Mouse (Mus musculus): ENCODE data around the gene Vps8. TPM values are rescaled to one million over a fixed set of nuclear protein-coding genes. Genes with fewer than 3 reads are reported as not detected.

Vps8 gene
- polyA plus RNA-seq, 1 experiment from 2014 or later = 25.6 TPM

GRCm38 (mm10) chr16:21492894-21493293 lies 70.0 kb downstream of the Vps8 start:
- H3K4me3 ChIP-seq (ENCODE audit: low read length) = no peak overlapping the region
- 0 out of 2 replicates have a peak, but pooled peaks cover 7% of the 10 kb centered on the region for H3K4me1 ChIP-seq (ENCODE audit: insufficient read depth, low read length)
- H3K9ac ChIP-seq (replicated peaks; ENCODE audit: low read length) = no peak overlapping the region
- peak; percentile 82 for ATAC-seq (ENCODE audit: low FRiP score, low TSS enrichment)
- H3K4me2 ChIP-seq (replicated peaks; ENCODE audit: low read depth, low read length) = no peak overlapping the region
- no peaks in the 10 kb centered on the region for H3K9me3 ChIP-seq (ENCODE audit: low read length)
- H3K27ac ChIP-seq (ENCODE audit: low read length) = no peak overlapping the region
- 22% methylated on average over 2 of the region's 2 CpGs for WGBS
- no peaks in the 10 kb centered on the region for H3K27me3 ChIP-seq (ENCODE audit: insufficient read depth, low read length)
- H3K36me3 ChIP-seq (ENCODE audit: insufficient read depth, low read length) = no peaks in the 10 kb centered on the region; the same call in 1 of the 2 replicates

- no peak overlapping the region for H3K9ac ChIP-seq (replicated peaks; ENCODE audit: low read length)
- no peak for ATAC-seq (ENCODE audit: low FRiP score, low TSS enrichment)
- no peaks in the 10 kb centered on the region; the same call in 1 of the 2 replicates for H3K36me3 ChIP-seq (ENCODE audit: insufficient read depth, low read length)
- no peak overlapping the region for H3K4me2 ChIP-seq (replicated peaks; ENCODE audit: low read depth, low read length)
- H3K4me3 ChIP-seq (ENCODE audit: low read length) = no peak overlapping the region
- no peaks in the 10 kb centered on the region for H3K27me3 ChIP-seq (ENCODE audit: insufficient read depth, low read length)
- H3K27ac ChIP-seq (ENCODE audit: low read length) = no peak overlapping the region
- H3K9me3 ChIP-seq (ENCODE audit: low read length) = no peaks in the 10 kb centered on the region
- 90% methylated on average over 6 of the region's 6 CpGs for WGBS
- H3K4me1 ChIP-seq (ENCODE audit: insufficient read depth, low read length) = peaks cover 15% of the 10 kb centered on the region; the same call in 1 of the 2 replicates
Measured at GRCm38 (mm10) chr16:21494681-21495080, 71.8 kb downstream of the Vps8 start.

- Histone ChIP-seq H3K4me3 (ENCODE audit: low read length) (no peak overlapping the region), H3K27ac (ENCODE audit: low read length) (no peak overlapping the region), H3K4me1 (ENCODE audit: insufficient read depth, low read length) (peaks cover 15% of the 10 kb centered on the region; the same call in 1 of the 2 replicates), H3K4me2 (replicated peaks; ENCODE audit: low read depth, low read length) (no peak overlapping the region), H3K27me3 (ENCODE audit: insufficient read depth, low read length) (no peaks in the 10 kb centered on the region), H3K36me3 (ENCODE audit: insufficient read depth, low read length) (no peaks in the 10 kb centered on the region; the same call in 1 of the 2 replicates), H3K9me3 (ENCODE audit: low read length) (no peaks in the 10 kb centered on the region), H3K9ac (replicated peaks; ENCODE audit: low read length) (no peak overlapping the region)
- WGBS = 89% methylated on average over 9 of the region's 9 CpGs
- ATAC-seq (ENCODE audit: low FRiP score, low TSS enrichment) = no peak
Measured at GRCm38 (mm10) chr16:21496799-21497198, 73.9 kb downstream of the Vps8 start.

GRCm38 (mm10) chr16:21497627-21498026 lies 74.7 kb downstream of the Vps8 start:
- Histone ChIP-seq H3K27ac (ENCODE audit: low read length) (no peak overlapping the region), H3K9ac (replicated peaks; ENCODE audit: low read length) (no peak overlapping the region), H3K9me3 (ENCODE audit: low read length) (no peaks in the 10 kb centered on the region), H3K4me2 (replicated peaks; ENCODE audit: low read depth, low read length) (no peak overlapping the region), H3K4me1 (ENCODE audit: insufficient read depth, low read length) (peaks cover 12% of the 10 kb centered on the region; the same call in 1 of the 2 replicates), H3K27me3 (ENCODE audit: insufficient read depth, low read length) (no peaks in the 10 kb centered on the region), H3K36me3 (ENCODE audit: insufficient read depth, low read length) (no peaks in the 10 kb centered on the region; the same call in 1 of the 2 replicates), H3K4me3 (ENCODE audit: low read length) (no peak overlapping the region)
- no peak for ATAC-seq (ENCODE audit: low FRiP score, low TSS enrichment)
- WGBS = 83% methylated on average over 3 of the region's 3 CpGs

- ATAC-seq (ENCODE audit: low FRiP score, low TSS enrichment) = no peak
- Histone ChIP-seq H3K27ac (ENCODE audit: low read length) (no peak overlapping the region), H3K4me3 (ENCODE audit: low read length) (no peak overlapping the region), H3K4me1 (ENCODE audit: insufficient read depth, low read length) (peaks cover 9% of the 10 kb centered on the region; the same call in 1 of the 2 replicates), H3K4me2 (replicated peaks; ENCODE audit: low read depth, low read length) (no peak overlapping the region), H3K9me3 (ENCODE audit: low read length) (no peaks in the 10 kb centered on the region), H3K27me3 (ENCODE audit: insufficient read depth, low read length) (no peaks in the 10 kb centered on the region), H3K36me3 (ENCODE audit: insufficient read depth, low read length) (no peaks in the 10 kb centered on the region; the same call in 1 of the 2 replicates), H3K9ac (replicated peaks; ENCODE audit: low read length) (0 out of 2 replicates have a peak overlapping the region, but pooled peaks have one; percentile 8)
- 89% methylated on average over 4 of the region's 4 CpGs for WGBS
Measured at GRCm38 (mm10) chr16:21498984-21499383, 76.1 kb downstream of the Vps8 start.

- Histone ChIP-seq H3K4me2 (replicated peaks; ENCODE audit: low read depth, low read length) (no peak overlapping the region), H3K9me3 (ENCODE audit: low read length) (no peaks in the 10 kb centered on the region), H3K4me1 (ENCODE audit: insufficient read depth, low read length) (peaks cover 9% of the 10 kb centered on the region; the same call in 1 of the 2 replicates), H3K36me3 (ENCODE audit: insufficient read depth, low read length) (no peaks in the 10 kb centered on the region; the same call in 1 of the 2 replicates), H3K27me3 (ENCODE audit: insufficient read depth, low read length) (no peaks in the 10 kb centered on the region), H3K27ac (ENCODE audit: low read length) (no peak overlapping the region), H3K4me3 (ENCODE audit: low read length) (no peak overlapping the region), H3K9ac (replicated peaks; ENCODE audit: low read length) (no peak overlapping the region)
- ATAC-seq (ENCODE audit: low FRiP score, low TSS enrichment) = no peak
- WGBS = 45% methylated on average over 7 of the region's 7 CpGs
Measured at GRCm38 (mm10) chr16:21499656-21500055, 76.7 kb downstream of the Vps8 start.

GRCm38 (mm10) chr16:21518833-21519232 lies 95.9 kb downstream of the Vps8 start:
- Histone ChIP-seq H3K4me3 (ENCODE audit: low read length) (no peak overlapping the region), H3K36me3 (ENCODE audit: insufficient read depth, low read length) (0 out of 2 replicates have a peak, but pooled peaks cover 3% of the 10 kb centered on the region), H3K4me2 (replicated peaks; ENCODE audit: low read depth, low read length) (no peak overlapping the region), H3K4me1 (ENCODE audit: insufficient read depth, low read length) (no peaks in the 10 kb centered on the region), H3K9ac (replicated peaks; ENCODE audit: low read length) (no peak overlapping the region), H3K9me3 (ENCODE audit: low read length) (no peaks in the 10 kb centered on the region), H3K27ac (ENCODE audit: low read length) (no peak overlapping the region), H3K27me3 (ENCODE audit: insufficient read depth, low read length) (no peaks in the 10 kb centered on the region)
- WGBS = 86% methylated on average over 9 of the region's 9 CpGs
- ATAC-seq (ENCODE audit: low FRiP score, low TSS enrichment) = no peak

GRCm38 (mm10) chr16:21519785-21520184 lies 96.9 kb downstream of the Vps8 start:
- Histone ChIP-seq H3K9me3 (ENCODE audit: low read length) (no peaks in the 10 kb centered on the region), H3K4me1 (ENCODE audit: insufficient read depth, low read length) (no peaks in the 10 kb centered on the region), H3K4me2 (replicated peaks; ENCODE audit: low read depth, low read length) (no peak overlapping the region), H3K27ac (ENCODE audit: low read length) (no peak overlapping the region), H3K36me3 (ENCODE audit: insufficient read depth, low read length) (no peaks in the 10 kb centered on the region), H3K27me3 (ENCODE audit: insufficient read depth, low read length) (no peaks in the 10 kb centered on the region), H3K4me3 (ENCODE audit: low read length) (no peak overlapping the region), H3K9ac (replicated peaks; ENCODE audit: low read length) (no peak overlapping the region)
- no peak for ATAC-seq (ENCODE audit: low FRiP score, low TSS enrichment)

- no peak overlapping the region for H3K27ac ChIP-seq (ENCODE audit: low read length)
- H3K9ac ChIP-seq (replicated peaks; ENCODE audit: low read length) = no peak overlapping the region
- no peak overlapping the region for H3K4me2 ChIP-seq (replicated peaks; ENCODE audit: low read depth, low read length)
- no peaks in the 10 kb centered on the region for H3K4me1 ChIP-seq (ENCODE audit: insufficient read depth, low read length)
- H3K27me3 ChIP-seq (ENCODE audit: insufficient read depth, low read length) = no peaks in the 10 kb centered on the region
- no peaks in the 10 kb centered on the region for H3K36me3 ChIP-seq (ENCODE audit: insufficient read depth, low read length)
- no peaks in the 10 kb centered on the region for H3K9me3 ChIP-seq (ENCODE audit: low read length)
- WGBS = 65% methylated on average over 4 of the region's 4 CpGs
- no peak overlapping the region for H3K4me3 ChIP-seq (ENCODE audit: low read length)
- no peak for ATAC-seq (ENCODE audit: low FRiP score, low TSS enrichment)
Measured at GRCm38 (mm10) chr16:21523738-21524137, 100.8 kb downstream of the Vps8 start.

GRCm38 (mm10) chr16:21525376-21525775 lies 102.5 kb downstream of the Vps8 start:
- H3K4me3 ChIP-seq (ENCODE audit: low read length) = no peak overlapping the region
- no peak overlapping the region for H3K9ac ChIP-seq (replicated peaks; ENCODE audit: low read length)
- no peak overlapping the region for H3K4me2 ChIP-seq (replicated peaks; ENCODE audit: low read depth, low read length)
- H3K36me3 ChIP-seq (ENCODE audit: insufficient read depth, low read length) = no peaks in the 10 kb centered on the region
- H3K4me1 ChIP-seq (ENCODE audit: insufficient read depth, low read length) = no peaks in the 10 kb centered on the region
- no peaks in the 10 kb centered on the region for H3K27me3 ChIP-seq (ENCODE audit: insufficient read depth, low read length)
- no peak overlapping the region for H3K27ac ChIP-seq (ENCODE audit: low read length)
- WGBS = 90% methylated on average over 1 of the region's 1 CpGs
- H3K9me3 ChIP-seq (ENCODE audit: low read length) = no peaks in the 10 kb centered on the region
- ATAC-seq (ENCODE audit: low FRiP score, low TSS enrichment) = no peak

Measured in kidney, embryonic 16.5 days (tissue).